Mouse (Mus musculus) neural tube, embryonic 13.5 days (tissue): ENCODE measurements around the gene Rgs8. TPM values are rescaled to one million over a fixed set of nuclear protein-coding genes. Genes with fewer than 3 reads are reported as not detected.

ENCODE experiments used
- ATAC-seq: fragments of 200-750 bp; cut with Nextera tagmentation; 2 replicates; pipeline ENCODE4 v1.8.0; 2017; ENCODE audit warnings: low read depth, mild to moderate bottlenecking, moderate TSS enrichment, moderate library complexity
- H3K27ac ChIP-seq: fragments of 300-500 bp; sonication (generic); replicated peaks from 2 replicates; pipeline ENCODE4 v1.5.1; 2015; ENCODE audit warnings: moderate library complexity, mild to moderate bottlenecking, inconsistent platforms
- H3K27me3 ChIP-seq: fragments of 300-500 bp; sonication (generic); 2 replicates; pipeline ENCODE4 v1.6.1; 2015; ENCODE audit warnings: mild to moderate bottlenecking, inconsistent platforms
- H3K36me3 ChIP-seq: fragments of 300-500 bp; sonication (generic); 2 replicates; pipeline ENCODE4 v1.6.1; 2015; ENCODE audit warnings: mild to moderate bottlenecking, inconsistent platforms
- H3K4me1 ChIP-seq: fragments of 300-500 bp; sonication (generic); replicated peaks from 2 replicates; pipeline ENCODE4 v1.6.1; 2015; ENCODE audit warnings: inconsistent platforms
- H3K4me2 ChIP-seq: fragments of 300-500 bp; sonication (generic); 2 replicates; pipeline ENCODE4 v1.6.1; 2015; ENCODE audit warnings: inconsistent platforms, mild to moderate bottlenecking, moderate library complexity
- H3K4me3 ChIP-seq: fragments of 300-500 bp; sonication (generic); 2 replicates; pipeline ENCODE4 v1.5.1; 2015; ENCODE audit warnings: mild to moderate bottlenecking, inconsistent platforms
- H3K9ac ChIP-seq: fragments of 300-500 bp; sonication (generic); 2 replicates; pipeline ENCODE4 v1.6.1; 2015; ENCODE audit warnings: moderate library complexity, mild to moderate bottlenecking, inconsistent platforms
- H3K9me3 ChIP-seq: fragments of 300-500 bp; sonication (generic); 2 replicates; pipeline ENCODE4 v1.6.1; 2016; ENCODE audit warnings: inconsistent platforms
- WGBS: fragments of 180-500 bp; shearing (Covaris S2); methylation state at CpG from one replicate; pipeline ENCODE4 v1.1.7; 2015; 5-methylcytosine and 5-hydroxymethylcytosine counted together
- polyA plus RNA-seq: library from polyadenylated mRNA; unstranded; fragments of >200 nt; fragmentation: Nextera tagmentation; extraction: Ambion mirVana; gene quantifications from 2 replicates; pipeline ENCODE4 v1.2.1, GENCODE M21; 2015

Gene Rgs8
- polyA plus RNA-seq, 1 experiment from 2014 or later: 16.9 TPM

GRCm38 (mm10) chr1:153677635-153678034, 24.8 kb downstream of the Rgs8 start:
- Histone ChIP-seq H3K4me3 (no peak overlapping the region), H3K36me3 (peaks cover 6% of the 10 kb centered on the region; the same call in 1 of the 2 replicates), H3K27ac (no peak overlapping the region), H3K9ac (no peak overlapping the region), H3K4me2 (no peak overlapping the region), H3K27me3 (no peaks in the 10 kb centered on the region), H3K4me1 (peaks cover 41% of the 10 kb centered on the region), H3K9me3 (no peaks in the 10 kb centered on the region)
- 48% methylated on average over 6 of the region's 6 CpGs for WGBS
- no peak for ATAC-seq

GRCm38 (mm10) chr1:153679147-153679546, 26.3 kb downstream of the Rgs8 start:
- peak overlapping the region; percentile 18; the same call in 1 of the 2 replicates for H3K27ac ChIP-seq
- H3K27me3 ChIP-seq: no peaks in the 10 kb centered on the region
- H3K4me3 ChIP-seq: no peak overlapping the region
- 0 out of 2 replicates have a peak overlapping the region, but pooled peaks have one; percentile 0 for H3K9ac ChIP-seq
- peaks cover 3% of the 10 kb centered on the region; the same call in 1 of the 2 replicates for H3K36me3 ChIP-seq
- H3K9me3 ChIP-seq: no peaks in the 10 kb centered on the region
- WGBS: 37% methylated on average over 10 of the region's 10 CpGs
- ATAC-seq: no peak
- H3K4me2 ChIP-seq: no peak overlapping the region
- H3K4me1 ChIP-seq: peaks cover 34% of the 10 kb centered on the region

- 0 out of 2 replicates have a peak overlapping the region, but pooled peaks have one; percentile 11 for H3K4me2 ChIP-seq
- peak overlapping the region; percentile 18; the same call in 1 of the 2 replicates for H3K27ac ChIP-seq
- no peaks in the 10 kb centered on the region for H3K27me3 ChIP-seq
- H3K36me3 ChIP-seq: peaks cover 3% of the 10 kb centered on the region; the same call in 1 of the 2 replicates
- H3K9ac ChIP-seq: peak overlapping the region; percentile 13; the same call in 1 of the 2 replicates
- no peaks in the 10 kb centered on the region for H3K9me3 ChIP-seq
- H3K4me1 ChIP-seq: peaks cover 34% of the 10 kb centered on the region
- 53% methylated on average over 3 of the region's 3 CpGs for WGBS
- no peak overlapping the region for H3K4me3 ChIP-seq
- ATAC-seq: 0 out of 2 replicates have a peak, but pooled peaks have one; percentile 30
Observed at GRCm38 (mm10) chr1:153679653-153680052, 26.8 kb downstream of the Rgs8 start.

GRCm38 (mm10) chr1:153680363-153680762, 27.5 kb downstream of the Rgs8 start:
- peaks cover 30% of the 10 kb centered on the region for H3K4me1 ChIP-seq
- H3K27me3 ChIP-seq: no peaks in the 10 kb centered on the region
- no peak overlapping the region for H3K4me3 ChIP-seq
- H3K9ac ChIP-seq: peak overlapping the region; percentile 13; the same call in 1 of the 2 replicates
- H3K9me3 ChIP-seq: no peaks in the 10 kb centered on the region
- WGBS: 64% methylated on average over 6 of the region's 6 CpGs
- 0 out of 2 replicates have a peak overlapping the region, but pooled peaks have one; percentile 18 for H3K27ac ChIP-seq
- no peak overlapping the region for H3K4me2 ChIP-seq
- peaks cover 3% of the 10 kb centered on the region; the same call in 1 of the 2 replicates for H3K36me3 ChIP-seq
- peak; percentile 44; the same call in 1 of the 2 replicates for ATAC-seq

GRCm38 (mm10) chr1:153681036-153681435, 28.2 kb downstream of the Rgs8 start:
- H3K27ac ChIP-seq: no peak overlapping the region
- H3K4me1 ChIP-seq: peaks cover 30% of the 10 kb centered on the region
- H3K36me3 ChIP-seq: peaks cover 3% of the 10 kb centered on the region; the same call in 1 of the 2 replicates
- 92% methylated on average over 2 of the region's 2 CpGs for WGBS
- no peak overlapping the region for H3K9ac ChIP-seq
- H3K4me3 ChIP-seq: no peak overlapping the region
- no peaks in the 10 kb centered on the region for H3K27me3 ChIP-seq
- ATAC-seq: no peak
- no peaks in the 10 kb centered on the region for H3K9me3 ChIP-seq
- no peak overlapping the region for H3K4me2 ChIP-seq

GRCm38 (mm10) chr1:153683190-153683589, 30.4 kb downstream of the Rgs8 start:
- WGBS: 67% methylated on average over 11 of the region's 11 CpGs
- Histone ChIP-seq H3K27ac (no peak overlapping the region), H3K36me3 (peaks cover 3% of the 10 kb centered on the region; the same call in 1 of the 2 replicates), H3K4me3 (no peak overlapping the region), H3K9me3 (no peaks in the 10 kb centered on the region), H3K4me2 (no peak overlapping the region), H3K4me1 (peaks cover 19% of the 10 kb centered on the region), H3K27me3 (no peaks in the 10 kb centered on the region), H3K9ac (no peak overlapping the region)
- no peak for ATAC-seq

GRCm38 (mm10) chr1:153685630-153686029, 32.8 kb downstream of the Rgs8 start:
- Histone ChIP-seq H3K9ac (no peak overlapping the region), H3K27ac (no peak overlapping the region), H3K4me2 (no peak overlapping the region), H3K9me3 (no peaks in the 10 kb centered on the region), H3K36me3 (peaks cover 4% of the 10 kb centered on the region; the same call in 1 of the 2 replicates), H3K4me3 (no peak overlapping the region), H3K4me1 (no peaks in the 10 kb centered on the region), H3K27me3 (no peaks in the 10 kb centered on the region)
- WGBS: 72% methylated on average over 3 of the region's 3 CpGs
- no peak for ATAC-seq

- Histone ChIP-seq H3K9ac (no peak overlapping the region), H3K27me3 (no peaks in the 10 kb centered on the region), H3K4me1 (peaks cover 16% of the 10 kb centered on the region), H3K36me3 (peaks cover 33% of the 10 kb centered on the region), H3K27ac (no peak overlapping the region), H3K9me3 (no peaks in the 10 kb centered on the region), H3K4me3 (no peak overlapping the region), H3K4me2 (no peak overlapping the region)
- WGBS: 82% methylated on average over 6 of the region's 6 CpGs
- no peak for ATAC-seq
Observed at GRCm38 (mm10) chr1:153692526-153692925, 39.7 kb downstream of the Rgs8 start.

GRCm38 (mm10) chr1:153694372-153695120, 41.7 kb downstream of the Rgs8 start:
- Histone ChIP-seq H3K4me2 (no peak overlapping the region), H3K4me1 (peaks cover 26% of the 10 kb centered on the region), H3K36me3 (peaks cover 33% of the 10 kb centered on the region), H3K9me3 (no peaks in the 10 kb centered on the region), H3K27me3 (no peaks in the 10 kb centered on the region), H3K9ac (no peak overlapping the region), H3K27ac (no peak overlapping the region), H3K4me3 (no peak overlapping the region)
- ATAC-seq: no peak
- WGBS: 89% methylated on average over 6 of the region's 6 CpGs

GRCm38 (mm10) chr1:153695398-153695797, 42.6 kb downstream of the Rgs8 start:
- no peak overlapping the region for H3K4me2 ChIP-seq
- WGBS: 90% methylated on average over 10 of the region's 10 CpGs
- H3K9ac ChIP-seq: no peak overlapping the region
- H3K4me1 ChIP-seq: peaks cover 26% of the 10 kb centered on the region
- peaks cover 33% of the 10 kb centered on the region for H3K36me3 ChIP-seq
- H3K9me3 ChIP-seq: no peaks in the 10 kb centered on the region
- no peak overlapping the region for H3K4me3 ChIP-seq
- no peak overlapping the region for H3K27ac ChIP-seq
- H3K27me3 ChIP-seq: no peaks in the 10 kb centered on the region
- no peak for ATAC-seq

- WGBS: 93% methylated on average over 11 of the region's 11 CpGs
- H3K9me3 ChIP-seq: no peaks in the 10 kb centered on the region
- H3K4me3 ChIP-seq: no peak overlapping the region
- peaks cover 27% of the 10 kb centered on the region for H3K36me3 ChIP-seq
- peaks cover 22% of the 10 kb centered on the region for H3K4me1 ChIP-seq
- H3K9ac ChIP-seq: no peak overlapping the region
- ATAC-seq: no peak
- H3K4me2 ChIP-seq: no peak overlapping the region
- no peak overlapping the region for H3K27ac ChIP-seq
- no peaks in the 10 kb centered on the region for H3K27me3 ChIP-seq
Observed at GRCm38 (mm10) chr1:153696093-153696492, 43.3 kb downstream of the Rgs8 start.

- Histone ChIP-seq H3K4me2 (no peak overlapping the region), H3K4me3 (no peak overlapping the region), H3K27me3 (no peaks in the 10 kb centered on the region), H3K4me1 (peaks cover 20% of the 10 kb centered on the region), H3K9ac (no peak overlapping the region), H3K9me3 (no peaks in the 10 kb centered on the region), H3K36me3 (peaks cover 27% of the 10 kb centered on the region), H3K27ac (no peak overlapping the region)
- no peak for ATAC-seq
- 91% methylated on average over 4 of the region's 4 CpGs for WGBS
Observed at GRCm38 (mm10) chr1:153696541-153696940, 43.7 kb downstream of the Rgs8 start.
